Mouse (Mus musculus): ENCODE measurements around the gene Fras1.

Fras1 gene

DNA sequence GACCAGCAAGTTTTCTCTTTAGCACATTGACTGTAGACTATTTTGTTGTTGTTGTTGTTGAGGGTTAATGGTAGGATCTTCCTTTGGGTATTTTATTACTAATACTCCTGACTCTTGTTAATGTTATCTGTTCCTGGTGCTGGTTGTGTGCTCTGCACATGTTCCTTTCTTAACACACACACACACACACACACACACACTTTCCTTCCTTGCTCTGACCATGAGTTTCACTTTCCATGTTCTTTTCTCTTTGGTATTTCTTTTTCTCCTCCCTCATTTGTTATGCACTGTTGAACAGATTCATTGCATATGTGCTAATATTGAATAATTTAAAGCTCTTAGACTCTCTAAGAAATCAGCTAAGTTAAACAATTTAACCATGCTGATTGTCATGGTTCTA lies 105.2 kb downstream of the Fras1 start:
- DNase-seq (ENCODE audit: extremely low spot score, low read depth, low spot score), result no peak

- no peak for DNase-seq (ENCODE audit: extremely low spot score, low read depth, low spot score)
These were observed 107.4 kb downstream of the Fras1 start for GRCm38 (mm10) chr5:96481159-96481558.

DNA sequence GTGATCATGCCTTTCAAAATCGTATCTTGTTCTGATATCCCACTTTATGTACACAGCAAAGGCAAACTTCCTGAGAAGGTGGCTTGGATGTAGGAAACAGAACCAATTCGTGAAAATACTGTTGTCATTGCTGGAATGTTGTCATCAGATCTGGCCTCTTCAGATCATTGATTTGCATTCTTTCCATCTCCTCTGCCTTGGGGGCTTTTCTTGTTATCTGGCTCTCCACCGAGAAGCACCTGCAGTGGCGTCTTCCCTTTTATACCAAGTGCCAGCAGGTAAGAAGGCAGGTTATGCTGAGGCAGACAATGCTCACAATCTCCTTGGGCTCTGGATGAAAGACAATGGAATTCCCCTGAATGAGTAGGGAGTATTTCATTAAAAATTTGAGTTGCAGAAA lies 108.3 kb downstream of the Fras1 start:
- no peak for DNase-seq (ENCODE audit: extremely low spot score, low read depth, low spot score)

DNA sequence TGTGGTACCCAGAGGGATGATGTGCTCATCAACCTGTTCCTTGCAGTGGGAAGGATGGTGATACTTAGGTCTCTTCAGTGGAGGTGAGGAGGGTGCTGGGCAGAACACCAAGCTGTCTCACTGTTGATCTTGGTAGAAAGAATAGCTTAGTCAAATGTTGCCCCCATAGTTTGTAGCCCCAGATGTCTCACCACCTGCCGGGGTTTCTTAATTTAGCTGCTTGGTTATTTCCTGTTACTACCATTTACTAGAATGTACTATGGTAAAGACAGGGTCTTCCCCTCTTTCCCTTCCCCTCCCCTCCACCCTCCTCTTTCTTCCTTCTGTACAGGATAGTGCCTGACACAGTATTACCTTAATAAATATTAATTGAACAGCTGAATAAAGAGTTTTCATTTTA lies 118.7 kb downstream of the Fras1 start:
- no peak for DNase-seq (ENCODE audit: extremely low spot score, low read depth, low spot score)

DNA sequence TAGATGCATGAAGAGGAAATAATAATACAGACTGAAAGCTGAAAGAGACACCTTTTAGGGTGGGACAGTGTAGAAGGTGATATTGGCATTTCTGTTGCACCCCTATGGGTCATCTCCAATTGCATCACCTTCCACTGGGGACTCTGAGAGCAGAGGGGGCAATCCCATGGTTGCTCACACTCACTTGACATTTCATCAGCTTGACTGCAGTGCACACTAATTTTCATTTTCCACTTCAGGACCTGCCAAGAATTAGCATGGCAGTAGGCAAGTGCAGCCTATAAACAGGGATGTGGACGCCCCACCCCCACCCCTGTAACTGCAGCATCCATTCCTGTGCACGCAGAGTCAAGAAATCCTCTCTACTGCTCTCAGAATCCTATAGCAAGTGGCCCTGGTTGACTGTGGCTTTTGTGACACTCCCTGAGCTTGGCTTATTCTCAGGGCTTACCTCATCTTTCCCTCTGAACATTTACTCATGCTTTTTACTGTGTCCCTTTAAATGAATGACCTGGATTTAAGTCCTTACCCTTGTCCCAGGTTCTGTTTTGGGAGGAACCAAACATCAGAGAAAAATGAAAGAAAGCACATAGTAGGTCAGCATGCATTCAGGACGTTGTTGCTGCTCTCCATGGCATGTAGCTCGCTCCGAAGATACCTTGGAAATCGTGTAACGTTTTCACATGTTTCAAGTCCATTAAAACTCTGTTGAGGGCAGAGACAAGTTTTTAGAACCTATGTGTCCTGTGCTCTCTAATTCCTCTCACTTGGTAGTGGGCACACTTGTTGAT lies 120.9 kb downstream of the Fras1 start:
- DNase-seq (ENCODE audit: extremely low spot score, low read depth, low spot score), result no peak

DNA sequence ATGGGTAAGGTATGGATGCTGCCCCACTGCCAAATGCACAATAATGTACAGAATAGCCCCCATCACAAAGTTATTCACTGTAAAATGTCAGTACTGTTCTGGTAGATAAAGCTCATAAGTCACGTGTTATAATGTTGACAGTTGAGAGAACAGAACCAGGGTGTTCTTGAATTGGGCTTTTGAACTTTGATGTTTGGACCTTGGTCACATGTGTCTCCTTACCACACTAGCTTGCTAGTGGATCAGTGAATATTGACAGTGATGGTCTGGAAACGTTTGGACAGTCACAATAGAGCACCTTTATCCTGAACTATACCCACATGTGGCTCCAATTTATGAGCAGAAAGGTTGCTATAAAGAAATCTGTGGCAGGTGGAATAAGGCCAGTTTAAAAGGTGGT lies 124.3 kb downstream of the Fras1 start:
- no peak for DNase-seq (ENCODE audit: extremely low spot score, low read depth, low spot score)

GRCm38 (mm10) chr5:96501783-96502182 lies 128.0 kb downstream of the Fras1 start:
- DNase-seq (ENCODE audit: extremely low spot score, low read depth, low spot score), result no peak

DNA sequence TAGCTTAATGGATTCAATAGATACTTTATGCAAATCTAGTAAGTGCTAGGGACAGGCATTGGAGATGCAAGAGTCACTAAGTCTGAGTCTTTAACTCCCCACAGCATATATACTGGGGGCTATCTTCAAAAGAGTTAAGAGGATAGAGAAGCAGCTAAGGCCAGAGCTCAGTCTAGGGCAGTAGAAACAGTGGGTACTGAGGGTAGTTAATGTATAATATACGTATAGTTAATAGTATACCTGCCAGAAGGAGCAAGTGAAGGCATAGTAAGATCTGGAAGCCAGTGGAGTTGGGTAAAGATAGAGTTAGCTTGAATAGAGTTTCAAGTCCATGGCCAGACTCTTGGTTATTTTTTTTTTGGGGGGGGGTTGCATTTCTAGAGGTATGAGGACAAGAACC lies 128.6 kb downstream of the Fras1 start:
- DNase-seq (ENCODE audit: extremely low spot score, low read depth, low spot score), result no peak

- DNase-seq (ENCODE audit: extremely low spot score, low read depth, low spot score), result no peak
These were observed 137.2 kb downstream of the Fras1 start for GRCm38 (mm10) chr5:96511005-96511404.

- DNase-seq (ENCODE audit: extremely low spot score, low read depth, low spot score), result no peak
These were observed 139.6 kb downstream of the Fras1 start for GRCm38 (mm10) chr5:96513327-96513726.

- no peak for DNase-seq (ENCODE audit: extremely low spot score, low read depth, low spot score)
These were observed 142.1 kb downstream of the Fras1 start for GRCm38 (mm10) chr5:96515860-96516311.

DNA sequence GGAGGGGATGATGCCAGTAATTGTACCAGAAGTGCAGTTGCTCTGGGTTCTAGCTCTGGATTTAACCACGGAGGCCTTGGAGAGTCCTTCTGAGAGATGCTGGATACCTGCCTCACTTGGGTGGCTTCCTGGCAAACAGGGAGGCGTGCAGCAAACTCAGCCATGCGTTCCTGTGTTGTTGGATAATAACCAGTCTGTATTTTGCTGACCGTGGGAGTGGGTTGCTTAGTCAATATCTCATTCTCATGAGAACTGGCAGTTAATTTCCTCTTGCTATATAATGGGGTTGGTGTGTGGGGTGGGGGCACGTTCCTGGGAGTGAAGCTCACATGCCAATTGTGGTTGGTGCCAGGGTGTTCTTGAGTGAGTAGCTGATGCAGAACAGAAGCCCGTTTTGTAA lies 142.6 kb downstream of the Fras1 start:
- no peak for DNase-seq (ENCODE audit: extremely low spot score, low read depth, low spot score)

- DNase-seq (ENCODE audit: extremely low spot score, low read depth, low spot score), result no peak
These were observed 147.8 kb downstream of the Fras1 start for GRCm38 (mm10) chr5:96521541-96521940.

DNA sequence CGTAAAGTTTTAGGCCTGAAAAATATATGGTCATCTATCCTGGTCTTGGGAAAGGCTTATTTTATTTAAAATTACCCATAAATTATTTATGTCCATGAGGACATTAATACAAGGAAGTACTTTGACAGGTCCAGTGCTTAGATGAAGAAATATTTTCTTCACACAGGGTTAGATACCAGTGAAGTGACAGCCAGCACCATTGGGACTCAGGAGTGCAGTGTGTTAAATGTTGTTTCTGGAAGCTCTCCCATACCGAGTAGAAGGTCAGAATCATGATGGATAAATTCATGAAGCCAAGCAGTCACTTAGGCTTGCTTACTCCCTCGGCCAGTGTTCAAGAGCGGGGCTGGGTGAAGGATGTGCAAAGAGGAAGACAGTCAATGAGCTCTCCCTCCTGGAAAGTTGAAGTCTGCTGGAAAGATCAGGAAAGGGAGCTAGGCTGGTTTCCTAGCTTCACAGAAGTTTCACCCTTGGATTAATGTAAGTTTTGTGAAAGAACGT lies 149.2 kb downstream of the Fras1 start:
- DNase-seq (ENCODE audit: extremely low spot score, low read depth, low spot score), result no peak

DNA sequence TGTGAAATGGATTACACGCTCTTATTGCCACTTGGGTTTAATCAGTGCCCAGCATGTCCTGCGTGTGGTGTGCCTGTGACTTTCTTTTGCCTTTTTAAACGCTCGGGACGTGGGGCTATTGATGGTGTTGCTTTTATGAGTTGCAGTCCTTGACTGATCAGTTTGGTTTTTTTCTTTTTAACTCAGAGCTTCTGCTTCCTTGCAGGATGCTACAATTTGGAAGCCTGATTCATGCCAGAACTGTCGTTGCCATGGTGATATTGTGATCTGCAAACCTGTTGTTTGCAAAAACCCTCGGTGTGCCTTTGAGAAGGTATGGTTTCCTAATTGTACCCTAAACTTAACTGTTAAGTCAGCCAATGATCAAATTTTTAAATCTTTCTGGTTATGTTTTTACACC lies 154.5 kb downstream of the Fras1 start:
- no peak for DNase-seq (ENCODE audit: extremely low spot score, low read depth, low spot score)

DNA sequence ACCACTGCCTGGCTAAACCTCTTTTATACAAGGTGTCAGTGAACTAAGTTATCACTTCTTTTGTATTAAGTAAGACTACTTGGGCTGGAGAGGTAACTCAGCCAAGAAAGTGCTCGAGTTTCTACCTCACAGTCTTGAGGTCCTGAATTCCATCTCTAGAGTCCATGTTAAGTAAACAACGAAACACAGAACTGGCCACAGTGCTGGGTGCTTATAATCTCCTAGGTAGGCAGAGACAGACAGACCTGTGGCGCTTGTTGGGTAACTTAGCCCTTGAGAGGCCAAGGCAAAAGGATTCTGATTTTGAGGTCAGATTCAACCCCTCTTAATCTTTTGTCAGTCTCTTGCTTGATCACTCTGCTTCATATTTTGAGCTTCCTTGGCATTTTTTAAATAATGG lies 156.8 kb downstream of the Fras1 start:
- DNase-seq (ENCODE audit: extremely low spot score, low read depth, low spot score), result no peak

DNA sequence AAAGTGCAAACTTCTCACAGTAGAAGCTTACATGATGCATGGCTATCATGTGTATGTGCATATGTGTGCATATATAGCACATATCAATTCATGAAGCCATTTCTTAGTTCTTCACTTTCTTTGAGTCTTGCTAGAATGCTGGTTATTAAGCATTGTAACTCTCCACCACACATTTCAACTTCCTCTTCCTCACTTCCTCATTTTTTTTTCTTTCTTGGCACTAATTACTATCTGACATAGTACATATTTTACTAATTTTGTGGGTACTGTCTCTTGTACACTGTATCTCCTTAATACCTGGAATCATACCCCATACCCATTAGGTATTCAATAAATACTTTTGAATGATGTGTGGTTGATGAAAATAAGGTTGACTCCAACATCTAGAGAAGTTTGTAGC lies 158.2 kb downstream of the Fras1 start:
- DNase-seq (ENCODE audit: extremely low spot score, low read depth, low spot score), result no peak

DNA sequence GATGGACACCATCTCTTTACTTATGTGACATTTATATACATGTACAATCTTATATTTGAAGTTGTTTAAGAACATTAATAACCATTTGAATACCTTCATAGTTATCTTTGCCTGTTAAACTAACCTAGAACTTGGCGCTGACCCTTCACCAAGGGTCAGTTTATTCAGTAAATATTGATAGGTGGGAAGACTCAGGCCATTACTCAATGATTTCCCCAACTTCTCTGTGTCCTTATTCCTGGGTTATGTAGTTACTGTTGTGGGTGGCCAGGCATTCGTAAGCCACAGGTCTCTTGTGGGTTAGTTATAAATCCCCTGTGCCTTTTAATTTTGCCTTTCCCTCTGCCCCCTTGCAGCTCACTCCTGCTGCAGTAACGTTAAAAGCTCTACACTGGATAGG lies 162.8 kb downstream of the Fras1 start:
- no peak for DNase-seq (ENCODE audit: extremely low spot score, low read depth, low spot score)

DNA sequence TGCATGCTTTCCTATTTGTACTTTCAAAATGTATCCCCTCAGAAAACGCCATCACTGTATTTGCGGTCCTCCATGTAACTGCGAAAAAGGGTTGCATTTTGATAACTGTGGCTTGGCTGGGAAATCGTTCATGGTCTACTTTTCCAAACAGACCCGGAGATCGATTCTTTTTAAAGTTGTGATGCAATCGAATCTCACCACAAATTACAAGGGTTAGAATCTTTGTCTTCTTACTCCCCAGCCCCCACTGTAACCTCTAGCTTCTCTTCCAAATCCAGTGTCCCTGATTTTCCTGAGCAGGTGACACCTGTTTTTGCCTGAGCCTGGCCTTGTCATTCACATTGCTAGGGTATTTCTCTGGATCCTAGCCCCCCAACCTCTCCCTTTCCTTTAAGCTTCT lies 163.2 kb downstream of the Fras1 start:
- DNase-seq (ENCODE audit: extremely low spot score, low read depth, low spot score), result no peak

DNA sequence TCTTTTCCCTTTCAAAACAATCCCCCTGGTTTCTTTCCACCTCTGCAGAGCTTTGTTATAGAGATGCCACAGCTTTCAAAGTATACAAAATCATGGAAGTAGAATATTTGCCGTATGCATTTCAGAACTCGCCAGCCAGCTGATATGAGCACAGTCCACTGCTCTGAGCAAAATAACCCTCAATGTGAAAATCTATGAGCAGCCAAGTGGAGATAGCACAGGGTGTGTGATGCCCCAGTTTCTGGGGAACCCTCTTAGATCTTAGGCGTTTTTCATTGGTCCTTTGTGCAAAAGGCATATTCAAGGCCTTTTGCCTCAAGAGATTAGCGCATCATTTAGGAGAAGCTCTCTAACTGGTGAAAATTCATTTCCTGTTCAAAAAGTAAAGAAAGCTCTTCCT lies 170.4 kb downstream of the Fras1 start:
- DNase-seq (ENCODE audit: extremely low spot score, low read depth, low spot score), result no peak

DNA sequence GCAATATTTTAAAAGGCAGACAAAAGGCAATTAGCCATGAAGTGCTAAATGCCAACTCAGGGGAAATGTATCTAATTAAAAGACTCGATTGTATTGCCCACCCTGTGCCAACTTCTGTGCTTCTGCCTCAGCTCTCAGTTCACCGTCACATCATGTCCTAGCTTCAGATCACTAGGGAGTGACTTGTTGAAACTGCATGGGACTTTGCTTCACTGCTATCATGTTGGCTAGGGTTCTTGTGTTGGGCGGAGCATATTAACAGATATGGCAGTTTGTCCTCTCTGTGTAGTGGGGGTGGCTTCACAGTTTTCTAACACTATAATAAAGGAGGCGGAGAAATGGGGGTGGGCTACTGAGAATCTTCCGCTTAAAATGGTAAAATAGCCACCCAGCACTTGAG lies 172.2 kb downstream of the Fras1 start:
- no peak for DNase-seq (ENCODE audit: extremely low spot score, low read depth, low spot score)

DNA sequence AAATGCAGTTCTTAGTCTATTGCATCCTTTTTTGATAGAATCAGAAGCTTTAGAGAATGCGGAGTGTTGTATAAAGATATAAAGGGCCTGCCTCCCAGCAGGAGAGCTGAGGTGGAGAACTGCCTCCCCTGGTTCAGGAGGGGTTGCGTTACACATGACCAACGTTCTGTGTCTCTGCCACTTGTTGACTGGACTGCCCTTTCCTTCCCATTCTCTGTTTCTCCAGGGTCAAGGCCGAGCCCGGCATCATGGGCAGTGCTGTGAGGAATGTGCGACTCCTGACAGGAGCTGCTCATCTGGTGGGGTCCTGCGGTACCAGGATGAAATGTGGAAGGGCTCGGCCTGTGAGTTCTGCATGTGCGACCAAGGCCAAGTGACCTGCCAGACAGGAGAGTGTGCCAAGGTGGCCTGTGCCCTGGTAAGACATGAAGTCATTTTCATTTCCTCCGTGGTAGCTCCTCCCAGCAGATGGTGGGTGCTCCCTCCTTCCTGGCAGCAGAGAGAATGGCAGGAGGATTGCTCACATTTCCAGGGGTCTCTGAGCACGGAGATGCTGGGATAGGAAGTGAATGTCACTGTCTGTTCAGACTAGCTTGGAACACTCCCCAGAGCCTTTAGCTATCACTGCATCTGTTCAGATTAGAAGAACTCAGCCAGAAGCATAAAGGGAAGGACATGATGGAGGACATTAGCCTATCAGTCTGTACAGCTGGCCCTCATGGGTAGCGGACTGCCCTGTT lies 181.4 kb downstream of the Fras1 start:
- no peak for DNase-seq (ENCODE audit: extremely low spot score, low read depth, low spot score)
